In genomic region chr4:46620330-46620729, GRCm38 (mm10) we compare ENCODE assay signal across 7 mouse cellular contexts. TPM values are rescaled to one million over a fixed set of nuclear protein-coding genes. Genes with fewer than 3 reads are reported as not detected.
A peak's percentile ranks its signal among the peaks of the same experiment; 100 is the strongest.
DNase-seq lines count a peak whose midpoint lies in the region; ATAC-seq and TF ChIP-seq lines count a peak whose summit lies in the region.

No protein-coding gene starts in this region.

- H3K9ac ChIP-seq in lung, embryonic 14.5 days: no peak overlapping the region
- H3K9ac ChIP-seq in hindbrain, embryonic 13.5 days: no peak overlapping the region

- H3K4me1 ChIP-seq in lung, embryonic 14.5 days (ENCODE audit: insufficient read depth): no peaks in the 10 kb centered on the region
- H3K4me1 ChIP-seq in hindbrain, embryonic 13.5 days (replicated peaks): peaks cover 5% of the 10 kb centered on the region; the same call in 1 of the 2 replicates
- H3K4me1 ChIP-seq in midbrain, embryonic 10.5 days: peaks cover 14% of the 10 kb centered on the region

- no peak overlapping the region for H3K4me2 ChIP-seq in lung, embryonic 14.5 days
- peak overlapping the region; percentile 19; the same call in 1 of the 2 replicates for H3K4me2 ChIP-seq in hindbrain, embryonic 13.5 days

- H3K36me3 ChIP-seq in lung, embryonic 14.5 days (ENCODE audit: insufficient read depth): no peaks in the 10 kb centered on the region
- H3K36me3 ChIP-seq in hindbrain, embryonic 13.5 days: no peaks in the 10 kb centered on the region
- no peaks in the 10 kb centered on the region for H3K36me3 ChIP-seq in midbrain, embryonic 10.5 days

- peak; percentile 35 for DNase-seq in lung, embryonic 14.5 days
- DNase-seq in lung, postnatal 10 days: no peak
- peak; percentile 57 to 69 for DNase-seq in cerebellum, postnatal 25 days
- DNase-seq in midbrain, embryonic 10.5 days (ENCODE audit: low spot score): peak; percentile 65
- DNase-seq in right cerebral cortex, postnatal 14 days: no peak

- no peaks in the 10 kb centered on the region for H3K9me3 ChIP-seq in lung, embryonic 14.5 days (ENCODE audit: low read depth, low read length)
- no peaks in the 10 kb centered on the region for H3K9me3 ChIP-seq in hindbrain, embryonic 13.5 days
- H3K9me3 ChIP-seq in midbrain, embryonic 10.5 days (replicated peaks): no peaks in the 10 kb centered on the region

- no peak overlapping the region for H3K27ac ChIP-seq in lung, embryonic 14.5 days (ENCODE audit: low read depth)
- no peak overlapping the region for H3K27ac ChIP-seq in hindbrain, embryonic 13.5 days
- peak overlapping the region; percentile 72 for H3K27ac ChIP-seq in midbrain, embryonic 10.5 days (replicated peaks)

- peak; percentile 63 for TF ChIP-seq CTCF in lung, embryonic 14.5 days (IDR thresholded peaks at IDR 0.05; ENCODE audit: low read depth)

- 9% methylated on average over 23 of the region's 23 CpGs for WGBS in lung, embryonic 14.5 days
- 9% methylated on average over 23 of the region's 23 CpGs for WGBS in hindbrain, embryonic 13.5 days
- 7% methylated on average over 23 of the region's 23 CpGs for WGBS in midbrain, embryonic 10.5 days

- H3K27me3 ChIP-seq in lung, embryonic 14.5 days (ENCODE audit: insufficient read depth, low read length): no peaks in the 10 kb centered on the region
- H3K27me3 ChIP-seq in hindbrain, embryonic 13.5 days: peaks cover 26% of the 10 kb centered on the region
- H3K27me3 ChIP-seq in midbrain, embryonic 10.5 days (ENCODE audit: low read depth, poor library complexity, severe bottlenecking): peaks cover 32% of the 10 kb centered on the region

- ATAC-seq in lung, embryonic 14.5 days (ENCODE audit: insufficient read depth): no peak
- no peak for ATAC-seq in hindbrain, embryonic 13.5 days (ENCODE audit: low FRiP score)
- no peak for ATAC-seq in inflammation-experienced regulatory T-cells, adult 6 months

- no peak overlapping the region for H3K4me3 ChIP-seq in lung, embryonic 14.5 days (ENCODE audit: low read depth, low read length)
- no peak overlapping the region for H3K4me3 ChIP-seq in hindbrain, embryonic 13.5 days
- peak overlapping the region; percentile 50 for H3K4me3 ChIP-seq in midbrain, embryonic 10.5 days

RNA-seq across cellular contexts. Expression of gene Coro2a, which starts 18.3 kb away (rescaled TPM):
- 2.6 and 3.3 TPM in 2 replicates for polyA plus RNA-seq in lung, embryonic 14.5 days (2014; fragmentation: Nextera tagmentation; extraction: Ambion mirVana)
- 6.0 and 6.7 TPM in 2 replicates for polyA plus RNA-seq in hindbrain, embryonic 13.5 days (2015; fragmentation: Nextera tagmentation; extraction: Ambion mirVana)
- polyA plus RNA-seq in midbrain, embryonic 10.5 days (2016; fragmentation: Nextera tagmentation; extraction: Ambion mirVana): 2.8 TPM in 2 replicates
- 100 to 1,000 TPM in 2 of 3 experiments, 10 to 100 TPM in 1; 81.9 to 140 (median 126) TPM for polyA plus RNA-seq in inflammation-experienced regulatory T-cells, adult 6 months (2017; shearing (Covaris generic))

RNA-seq across cellular contexts. Expression of gene Tbc1d2, which starts 29.7 kb away (rescaled TPM):
- 3.2 and 3.5 TPM in 2 replicates for polyA plus RNA-seq in lung, embryonic 14.5 days (2014; fragmentation: Nextera tagmentation; extraction: Ambion mirVana)
- polyA plus RNA-seq in hindbrain, embryonic 13.5 days (2015; fragmentation: Nextera tagmentation; extraction: Ambion mirVana): 0.73 and 0.75 TPM in 2 replicates
- polyA plus RNA-seq in midbrain, embryonic 10.5 days (2016; fragmentation: Nextera tagmentation; extraction: Ambion mirVana): 0.65 and 0.76 TPM in 2 replicates
- polyA plus RNA-seq in inflammation-experienced regulatory T-cells, adult 6 months (2017; shearing (Covaris generic)): 1 to 10 TPM in 1 of 3 experiments, under 1 TPM in 2; 0.12 to 1.3 (median 0.34) TPM

Comparison
In these comparisons a context has a peak if more than half of its experiments do, and no peak if none do; other contexts are left out.
1. DNase-seq: peak in lung, embryonic 14.5 days (single experiment), cerebellum, postnatal 25 days (2 of 2) and midbrain, embryonic 10.5 days (single experiment); none in lung, postnatal 10 days (single experiment) and right cerebral cortex, postnatal 14 days (single experiment).
2. RNA of gene Coro2a, which starts 18.3 kb away (polyA plus RNA-seq): 81.9 to 140 TPM in inflammation-experienced regulatory T-cells, adult 6 months; 6.0 to 6.7 TPM in hindbrain, embryonic 13.5 days, 2.6 to 3.3 TPM in lung, embryonic 14.5 days and 2.8 TPM in midbrain, embryonic 10.5 days; every median in the first group is over 10 times any median in the second.